ENCODE assay signal across 8 mouse cellular contexts in the genomic region with DNA sequence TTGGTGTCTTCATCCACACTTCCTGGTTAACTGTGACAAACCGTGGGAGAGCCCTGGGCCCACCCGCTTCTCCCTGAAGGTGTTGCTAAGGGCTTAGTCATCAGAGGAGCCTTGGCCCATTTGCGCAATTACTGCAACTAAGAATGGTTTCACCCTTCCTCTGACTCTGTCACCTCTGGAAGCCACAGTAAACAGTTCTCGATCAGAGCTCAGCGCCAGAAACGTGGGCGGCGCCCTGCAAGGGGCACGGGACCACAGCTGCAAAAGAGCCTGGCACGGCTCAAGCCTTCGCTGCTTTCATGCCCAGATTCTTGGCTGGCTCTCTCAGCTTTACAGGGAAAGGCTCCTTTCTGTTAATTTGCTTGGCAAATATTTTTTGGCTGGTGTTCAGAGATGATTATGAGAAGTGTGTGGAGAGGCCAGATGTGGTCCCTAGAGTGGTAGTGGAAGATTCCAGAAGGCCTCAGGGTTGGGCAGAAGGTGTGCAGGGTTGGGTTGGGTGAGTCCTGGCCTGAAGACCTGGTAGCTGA.
DNase-seq lines count a peak whose midpoint lies in the region; ATAC-seq lines count a peak whose summit lies in the region.

No protein-coding gene starts in this region.

- ATAC-seq in megakaryocyte, adult 5-6 weeks (ENCODE audit: poor library complexity, severe bottlenecking) = peak; percentile 95
- no peak for ATAC-seq in erythroblast, adult 5-6 weeks (replicated peaks; ENCODE audit: low FRiP score, poor library complexity, severe bottlenecking)

- peak; percentile 21 to 22 for DNase-seq in layer of hippocampus, postnatal 10 days (ENCODE audit: low spot score in 2 of 2)
- DNase-seq in layer of hippocampus, adult 9-11 months = no peak
- peak; percentile 31 for DNase-seq in adrenal gland, postnatal 25 days
- DNase-seq in heart, adult 9 months (ENCODE audit: low spot score in 2 of 2) = peak; percentile 16 to 32
- DNase-seq in kidney, adult 9 months = no peak
- DNase-seq in cerebellum, postnatal 4 days (ENCODE audit: low spot score in 2 of 2) = no peak

Comparison
In these comparisons a context has a peak if more than half of its experiments do, and no peak if none do; other contexts are left out.
1. DNase-seq: peak in layer of hippocampus, postnatal 10 days (2 of 2), adrenal gland, postnatal 25 days (single experiment) and heart, adult 9 months (2 of 2); none in layer of hippocampus, adult 9-11 months (single experiment), kidney, adult 9 months (single experiment) and cerebellum, postnatal 4 days (0 of 2).